Mouse (Mus musculus) kidney, adult 11 months (tissue): Measurements from ENCODE around the gene Hdac4.

ENCODE experiments used
- DNase-seq: peaks from one replicate; pipeline ENCODE4 v3.0.0; 2022

Hdac4 gene

DNA sequence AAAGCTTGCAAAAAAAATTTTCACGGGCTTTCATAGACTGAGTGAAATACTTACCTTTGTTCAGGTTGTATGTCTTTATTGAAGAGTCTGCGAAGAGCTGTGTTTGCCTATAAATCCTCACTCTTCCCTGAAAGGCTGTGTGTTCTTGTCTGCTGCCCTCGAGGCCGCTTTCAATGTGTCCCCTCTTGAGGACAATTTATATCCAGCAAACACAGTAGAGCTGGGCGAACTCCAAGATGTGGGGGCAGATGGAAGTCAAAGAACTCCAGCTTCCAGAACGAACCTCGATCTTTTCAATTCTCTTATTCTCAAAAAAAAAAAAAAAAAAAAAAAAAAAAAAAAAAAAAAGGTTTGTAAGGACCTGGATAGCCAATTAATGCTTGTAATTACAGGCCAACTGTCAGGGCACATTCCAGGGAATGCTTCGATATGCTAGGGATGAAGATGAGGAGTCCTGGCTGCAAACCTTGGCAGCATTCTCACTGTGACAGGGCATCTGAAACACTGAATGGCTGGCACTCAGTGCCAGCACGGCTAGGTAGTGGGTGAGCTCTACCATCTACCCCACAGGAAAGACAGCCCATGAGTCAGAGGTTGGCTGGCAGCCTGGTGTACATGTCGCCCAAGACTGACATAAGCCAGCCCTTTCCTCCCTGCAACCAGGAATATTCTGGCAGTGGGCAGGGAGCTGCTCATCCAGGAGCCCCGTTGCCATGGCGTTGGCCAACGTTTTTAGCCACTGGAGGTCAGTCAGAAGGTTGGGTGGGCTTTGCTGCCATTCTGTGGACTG, at the start of gene Hdac4:
TSS of gene Hdac4 (minus strand) at position 340 of the 790 bp plus-strand sequence.
- no peak for DNase-seq

GRCm38 (mm10) chr1:92243549-92243948, 48.0 kb upstream of the Hdac4 start:
- DNase-seq = no peak

- DNase-seq = no peak
Measured at GRCm38 (mm10) chr1:92240072-92240471, 44.6 kb upstream of the Hdac4 start.

- DNase-seq = no peak
Measured at GRCm38 (mm10) chr1:92235600-92235999, 40.1 kb upstream of the Hdac4 start.

DNA sequence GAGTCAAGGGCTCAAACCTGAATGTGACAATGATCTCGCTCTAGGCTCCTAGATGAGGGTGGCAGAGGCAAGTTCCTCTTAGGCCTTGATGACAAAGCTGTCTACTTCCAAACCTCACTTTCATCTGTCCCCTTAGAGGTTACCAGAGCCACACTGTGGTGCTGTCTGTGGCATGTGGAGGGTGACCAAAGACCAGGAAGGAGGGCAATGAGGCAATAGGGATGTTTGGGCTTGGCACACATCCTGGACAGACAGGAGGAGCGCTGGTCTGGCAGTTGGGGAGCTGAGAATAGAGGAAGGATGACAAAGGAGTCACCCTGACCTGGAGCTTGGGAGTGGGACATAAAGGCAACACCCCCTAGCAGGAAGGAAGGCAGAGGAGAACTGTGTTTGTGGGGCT, 29.8 kb upstream of the Hdac4 start:
- DNase-seq = no peak

- DNase-seq = no peak
Measured at GRCm38 (mm10) chr1:92223956-92224891, 28.7 kb upstream of the Hdac4 start.

DNA sequence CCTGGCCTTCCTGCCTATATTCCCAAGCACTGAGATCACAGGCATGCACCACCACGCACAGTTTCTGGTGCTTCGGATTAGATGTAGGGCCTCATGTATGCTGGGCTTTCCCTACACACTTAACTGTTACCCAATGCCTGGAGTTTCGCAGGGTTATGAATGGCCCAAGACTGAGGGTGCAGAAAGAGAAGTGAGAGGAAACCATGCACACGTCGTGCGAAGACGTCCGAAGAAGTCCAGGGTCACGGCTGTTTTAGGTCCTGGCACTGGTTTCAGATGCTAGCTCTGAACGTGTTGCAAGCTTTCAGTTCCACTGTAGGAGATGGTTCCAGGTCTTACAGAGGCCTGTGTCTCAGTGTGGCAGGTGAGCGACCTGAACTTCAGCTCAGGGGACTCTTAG, 21.2 kb upstream of the Hdac4 start:
- no peak for DNase-seq

DNA sequence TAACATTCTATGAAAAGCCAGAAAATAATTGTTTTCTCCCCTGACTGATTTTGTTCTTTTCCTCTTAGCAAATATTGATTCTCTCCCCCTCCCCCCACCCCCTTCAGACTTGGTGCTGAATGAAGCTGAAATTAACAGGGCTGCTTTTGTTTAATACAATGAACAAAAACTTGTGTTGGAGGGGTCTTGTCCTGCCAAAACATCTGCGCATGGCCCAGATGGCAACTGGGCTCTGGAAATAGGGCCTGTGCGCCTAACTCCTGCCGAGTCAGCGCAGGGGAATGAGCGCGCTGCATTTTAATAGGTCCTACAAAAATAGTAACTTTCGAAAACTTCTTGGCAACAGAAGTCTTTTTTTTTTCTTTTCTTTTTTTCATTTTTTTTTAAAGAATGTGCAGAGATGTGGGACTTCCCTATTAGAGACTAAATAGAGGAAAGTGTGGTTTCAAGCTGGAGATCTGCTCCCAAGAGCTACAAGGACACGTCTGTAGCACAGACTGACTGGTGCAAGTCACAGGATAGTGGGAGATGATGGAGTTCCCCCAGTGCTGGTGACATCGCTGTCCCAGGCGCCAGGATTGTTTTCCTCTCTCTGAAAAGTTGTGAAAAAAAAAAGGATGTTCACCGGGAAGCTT, 20.6 kb upstream of the Hdac4 start:
- DNase-seq = no peak

- DNase-seq = no peak
Measured at GRCm38 (mm10) chr1:92215131-92215638, 19.7 kb upstream of the Hdac4 start.

- DNase-seq = no peak
Measured at GRCm38 (mm10) chr1:92212003-92212750, 16.7 kb upstream of the Hdac4 start.

GRCm38 (mm10) chr1:92202639-92203352, 7.3 kb upstream of the Hdac4 start:
- no peak for DNase-seq

DNA sequence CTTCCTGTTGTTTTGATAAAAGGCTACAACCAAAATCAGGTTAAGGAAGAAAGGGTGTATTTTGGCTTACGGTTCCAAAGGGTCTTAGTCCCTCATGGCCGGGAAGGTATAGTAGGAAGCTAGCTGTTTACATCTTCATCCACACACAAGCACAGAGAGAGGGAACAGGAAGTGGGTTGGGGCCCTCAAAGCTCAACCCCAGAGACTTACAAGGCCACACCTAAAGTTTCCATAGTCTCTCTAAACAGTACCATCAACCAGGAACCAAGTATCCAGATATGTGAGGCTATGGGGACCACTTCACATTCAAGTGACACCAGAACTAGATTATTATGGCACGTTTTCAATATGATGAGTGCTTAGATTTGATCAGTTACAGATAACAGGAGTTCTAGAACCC, 5.0 kb downstream of the Hdac4 start:
- no peak for DNase-seq

DNA sequence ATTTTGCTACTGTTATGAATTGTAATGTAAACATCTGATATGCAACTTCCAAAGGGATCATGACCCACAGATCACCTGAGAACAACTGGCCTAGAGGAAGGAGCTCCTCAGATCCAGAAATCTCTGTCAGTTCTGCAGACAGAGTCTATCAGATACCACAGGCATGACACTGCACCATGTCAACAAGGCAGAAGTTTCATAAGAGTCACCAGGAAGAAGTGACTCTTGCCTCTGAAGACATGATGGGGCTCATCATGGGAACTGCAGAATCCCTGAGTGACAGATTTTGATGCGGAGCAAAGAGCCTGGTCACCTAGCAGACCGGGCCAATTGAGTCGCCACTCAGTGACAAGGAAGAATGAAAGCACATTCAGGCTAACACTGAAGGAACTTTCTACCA, 8.4 kb downstream of the Hdac4 start:
- DNase-seq = no peak

- no peak for DNase-seq
Measured at GRCm38 (mm10) chr1:92184600-92184999, 10.9 kb downstream of the Hdac4 start.

- DNase-seq = no peak
Measured at GRCm38 (mm10) chr1:92183101-92183790, 12.3 kb downstream of the Hdac4 start.

GRCm38 (mm10) chr1:92181970-92182369, 13.5 kb downstream of the Hdac4 start:
- no peak for DNase-seq

- DNase-seq = peak; percentile 100
Measured at GRCm38 (mm10) chr1:92180141-92181137, 15.1 kb downstream of the Hdac4 start.

DNA sequence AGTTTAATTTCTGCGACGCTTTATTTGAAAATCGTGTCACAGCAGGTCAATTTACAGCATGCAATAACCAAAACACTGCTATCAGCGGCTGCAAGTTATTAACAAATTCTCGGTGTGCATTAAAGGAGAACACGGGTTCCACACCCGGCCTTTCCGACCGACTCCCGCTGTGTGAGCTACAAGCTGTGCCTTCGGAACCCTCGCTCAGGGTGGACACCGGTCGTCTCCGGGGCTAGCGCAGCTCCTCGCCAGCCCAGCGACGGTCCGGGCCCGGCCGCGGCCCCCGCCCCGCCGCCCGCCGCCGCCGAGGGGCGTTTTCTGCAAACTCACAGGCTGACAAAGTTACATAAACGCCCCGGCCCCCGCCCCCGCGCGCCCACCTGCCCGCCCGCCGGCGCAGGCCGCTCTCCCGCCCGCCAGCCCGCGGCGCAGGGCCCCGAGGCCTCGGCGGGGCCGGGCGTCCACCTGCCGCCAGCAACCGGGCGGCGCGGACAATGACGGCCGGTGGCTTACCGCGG, 16.0 kb downstream of the Hdac4 start:
- peak; percentile 42 for DNase-seq

DNA sequence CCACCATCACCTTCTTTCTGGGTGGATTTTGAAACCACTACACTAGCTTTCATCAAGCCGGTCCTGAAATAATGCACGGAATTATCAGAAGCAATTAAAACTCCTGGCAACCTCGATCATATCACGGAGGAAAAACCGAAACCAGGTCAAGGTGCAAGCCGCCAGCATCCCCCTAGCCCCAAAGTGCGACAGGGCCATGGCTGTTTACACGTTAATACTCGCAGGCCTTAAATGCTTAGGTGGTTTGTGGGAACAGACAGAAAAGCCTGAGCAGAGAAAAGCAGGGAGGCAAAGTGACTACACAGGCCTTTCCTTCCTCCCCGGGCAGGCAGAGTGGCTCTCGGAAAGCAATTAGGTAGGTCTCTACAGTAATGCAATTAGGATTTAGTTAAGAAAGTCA, 16.4 kb downstream of the Hdac4 start:
- DNase-seq = peak; percentile 35
